Mouse (Mus musculus): ENCODE measurements around the gene Olfr1222. TPM values are rescaled to one million over a fixed set of nuclear protein-coding genes. Genes with fewer than 3 reads are reported as not detected.
"Not testable (repeated sequence)": the region's sequence is repeated elsewhere in the genome, so short reads cannot be mapped to it uniquely, and the experiment has no call there.

The Olfr1222 gene
- not detected for total RNA-seq (2021)
- long read RNA-seq, experiment 1 = 0 reads
- long read RNA-seq, experiment 2 = 0 reads

DNA sequence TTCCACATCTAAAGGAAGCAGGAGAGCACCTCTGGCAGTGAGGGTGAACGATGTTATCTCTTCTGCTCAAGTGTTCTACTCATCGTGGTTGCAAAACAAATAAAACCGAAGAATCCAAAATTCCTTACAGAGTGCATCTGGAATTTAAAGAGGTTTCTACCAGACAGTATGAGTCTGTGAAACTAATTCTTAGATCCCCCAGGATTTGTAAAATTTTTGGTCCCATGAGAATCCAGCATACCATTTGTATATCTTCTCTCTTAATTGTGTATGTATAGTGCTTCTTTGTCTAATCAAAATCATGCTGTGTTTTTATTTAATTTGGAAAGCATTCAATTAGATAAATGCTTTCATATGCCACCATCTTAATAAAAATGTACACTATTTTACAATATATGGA is at the start of gene Olfr1222:
TSS of gene Olfr1222 (minus strand) at position 101 of the 400 bp plus-strand sequence.
- no peak for DNase-seq (ENCODE audit: low spot score in 2 of 2)

DNA sequence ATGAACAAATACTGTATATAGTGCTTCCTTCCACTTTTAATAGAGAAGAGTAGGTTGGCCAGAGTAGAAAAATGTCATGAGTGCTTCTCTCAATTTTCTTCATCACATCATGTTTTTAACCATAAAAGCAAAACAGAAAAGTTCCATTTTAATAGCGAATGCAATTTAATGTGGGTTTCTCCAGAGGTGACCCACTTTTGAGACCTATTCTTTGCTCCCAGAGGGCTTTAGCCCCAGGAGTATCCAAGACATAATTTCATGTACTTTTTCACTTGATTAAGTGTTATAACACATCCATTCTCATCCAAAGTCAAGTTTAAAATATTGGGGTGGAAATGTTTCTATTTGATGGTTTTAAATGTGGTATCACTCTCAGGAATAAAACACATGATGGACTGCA is 41.7 kb upstream of the Olfr1222 start, which contains the start of gene Olfr1225:
TSS of gene Olfr1225 (minus strand) at position 101 of the 400 bp plus-strand sequence.
- DNase-seq (ENCODE audit: low spot score in 2 of 2) = no peak

DNA sequence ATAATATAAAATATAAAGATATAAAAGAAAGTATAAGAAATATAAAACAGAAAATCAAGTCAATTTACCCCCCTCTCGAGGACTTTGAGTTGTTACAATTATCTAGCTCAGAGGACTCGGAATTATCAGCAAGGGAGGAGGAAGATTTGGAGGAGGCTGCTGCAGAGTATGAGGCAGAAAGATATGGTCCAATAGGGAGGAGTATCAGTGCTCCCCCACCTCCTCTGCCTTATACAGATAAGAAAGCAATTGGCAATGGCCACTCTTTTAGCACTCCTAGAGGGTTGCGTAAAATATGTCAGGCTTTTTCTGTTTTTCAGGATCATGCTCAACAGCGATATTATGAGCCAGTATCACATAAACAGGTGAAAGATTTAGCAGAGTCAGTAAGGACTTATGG is 31.9 kb upstream of the Olfr1222 start:
- DNase-seq (ENCODE audit: low spot score in 2 of 2) = not testable (repeated sequence)

DNA sequence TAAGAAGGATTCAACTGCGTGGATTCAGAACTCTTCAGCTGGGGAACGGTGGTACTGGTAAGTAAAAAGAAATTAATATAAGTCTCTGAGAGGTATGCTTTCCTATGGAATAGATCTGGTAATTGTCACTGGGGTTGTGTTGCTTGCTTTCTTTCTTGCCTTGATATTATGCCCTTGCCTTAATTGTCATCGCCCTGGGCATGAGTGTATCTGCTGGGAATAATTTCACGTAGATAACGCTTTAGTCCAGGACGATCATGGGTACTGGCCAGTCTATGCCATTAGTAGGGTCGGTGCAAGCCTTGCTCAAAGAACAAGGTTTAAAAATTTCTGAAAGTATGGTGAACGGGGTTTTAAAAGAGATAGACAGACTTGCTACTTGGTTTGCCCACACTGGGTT is 31.1 kb upstream of the Olfr1222 start, which contains the start of gene Olfr1224-ps1:
TSS of gene Olfr1224-ps1 (minus strand) at position 101 of the 400 bp plus-strand sequence.
- not testable (repeated sequence) for DNase-seq (ENCODE audit: low spot score in 2 of 2)

DNA sequence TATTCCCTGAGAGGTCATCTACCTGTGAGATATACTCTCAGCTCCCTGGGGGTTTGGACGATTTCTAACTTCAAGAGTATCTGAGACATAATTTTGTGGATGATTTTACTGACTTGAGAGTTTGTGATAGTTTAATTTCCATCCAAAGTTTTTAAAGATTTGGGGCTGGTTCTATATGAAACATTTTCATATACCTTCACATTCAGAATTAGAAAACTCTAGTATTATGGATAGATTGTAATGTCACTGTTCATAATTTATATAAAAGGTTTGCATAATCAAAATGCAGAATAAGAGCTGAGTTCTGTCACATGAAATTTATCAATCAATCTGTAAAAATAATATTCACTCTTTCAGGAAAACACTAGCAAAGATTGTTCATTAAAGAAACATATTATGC is 18.6 kb upstream of the Olfr1222 start, which contains the start of gene Olfr1223:
TSS of gene Olfr1223 (minus strand) at position 101 of the 400 bp plus-strand sequence.
- DNase-seq (ENCODE audit: low spot score in 2 of 2) = no peak

DNA sequence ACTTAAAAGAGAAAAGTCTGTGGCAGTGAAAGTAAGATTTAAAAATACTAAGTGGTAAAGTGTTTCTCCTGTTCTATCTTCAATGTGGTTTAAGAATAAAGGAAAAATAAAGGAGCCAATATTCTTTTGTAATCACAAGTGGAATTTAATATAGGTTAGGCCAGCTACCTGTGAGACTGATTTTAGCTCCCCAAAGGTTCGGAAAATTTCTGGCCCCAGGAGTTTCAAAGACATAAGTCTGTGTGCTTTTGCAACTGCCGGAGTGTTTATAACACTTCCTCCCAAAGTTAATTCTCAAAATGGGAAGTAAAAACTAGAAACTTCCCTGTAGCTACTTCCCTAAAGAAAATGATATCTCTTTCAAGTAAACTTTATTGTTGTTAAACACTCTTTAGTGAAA is 15.7 kb downstream of the Olfr1222 start, which contains the start of gene Olfr1221:
TSS of gene Olfr1221 (minus strand) at position 101 of the 400 bp plus-strand sequence.
- no peak for DNase-seq (ENCODE audit: low spot score in 2 of 2)

DNA sequence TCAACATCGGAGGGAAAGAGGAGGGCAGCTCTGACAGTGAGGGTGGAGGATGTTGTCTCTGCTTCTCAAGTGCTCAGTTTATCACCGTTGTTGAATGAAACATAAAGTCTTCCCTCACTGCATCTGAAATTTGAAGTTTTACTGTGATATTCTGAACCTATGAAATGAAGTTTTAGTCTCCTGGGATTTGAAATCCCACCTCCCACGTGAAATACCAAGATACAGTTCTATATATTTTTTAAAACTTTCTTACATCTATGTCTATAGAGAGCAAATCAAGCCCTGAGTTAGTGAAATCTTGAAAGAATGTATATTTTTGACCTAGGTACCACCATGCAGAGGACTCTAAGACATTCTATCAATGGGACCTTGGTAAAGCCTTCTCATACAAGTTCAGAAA is 26.1 kb downstream of the Olfr1222 start, which contains the start of gene Olfr1220:
TSS of gene Olfr1220 (minus strand) at position 101 of the 400 bp plus-strand sequence.
- DNase-seq (ENCODE audit: low spot score in 2 of 2) = no peak

DNA sequence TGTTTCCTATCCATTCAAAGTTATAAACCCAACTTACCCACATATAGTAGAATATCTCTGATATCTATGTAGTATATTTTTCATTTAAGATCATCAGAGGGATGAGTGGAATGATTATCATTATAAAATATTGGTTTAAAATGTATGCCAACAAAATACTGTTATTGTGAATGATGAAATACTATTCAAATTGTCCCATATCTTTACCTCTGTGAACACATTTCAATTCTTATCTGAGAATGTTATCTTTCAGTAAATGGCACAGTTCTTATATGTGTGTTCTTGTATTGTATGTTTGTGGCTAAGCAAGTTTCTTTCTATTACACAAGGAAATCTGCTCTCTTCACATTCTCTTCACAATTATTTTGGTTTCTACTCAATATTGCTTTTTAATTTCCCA is 27.2 kb downstream of the Olfr1222 start:
- DNase-seq (ENCODE audit: low spot score in 2 of 2) = no peak

DNA sequence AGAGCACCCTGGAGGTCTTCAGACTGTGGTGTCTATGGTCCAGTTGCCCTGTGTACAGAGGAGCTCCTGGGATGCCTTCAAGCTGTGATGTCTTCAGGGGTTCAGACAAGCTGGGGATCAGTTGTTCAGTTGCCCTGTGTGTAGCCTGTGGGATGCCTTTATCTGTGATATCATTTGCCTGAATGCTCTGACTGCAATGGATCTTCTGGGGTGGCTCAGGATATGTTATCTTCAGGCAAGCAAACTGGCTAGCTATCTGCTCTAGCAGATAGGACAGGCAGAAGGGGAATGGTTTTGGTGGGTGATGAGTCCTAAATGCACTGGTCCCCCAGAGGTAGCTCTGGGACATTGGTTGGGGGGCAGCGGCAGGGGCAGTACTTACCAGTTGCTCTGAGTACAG is 39.0 kb downstream of the Olfr1222 start:
- no peak for DNase-seq (ENCODE audit: low spot score in 2 of 2)

DNA sequence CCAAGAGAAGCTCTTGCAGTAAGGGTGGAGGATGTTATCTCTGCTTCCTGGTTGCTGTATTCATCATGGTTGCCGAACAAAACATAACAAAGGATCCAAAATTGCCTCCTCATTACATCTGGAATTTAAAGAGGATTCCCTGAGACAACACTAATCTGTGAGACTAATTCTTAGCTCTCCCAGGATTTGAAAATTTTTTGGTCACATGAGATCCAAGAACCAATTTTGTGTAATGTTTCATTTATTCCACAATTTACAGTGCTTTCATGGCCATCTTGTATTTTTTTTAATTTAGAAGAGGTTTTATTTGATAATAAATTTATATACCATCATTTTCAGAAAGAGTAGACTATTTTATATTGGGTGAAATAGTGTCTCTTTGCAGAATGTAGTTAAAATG is 49.4 kb downstream of the Olfr1222 start, which contains the start of gene Olfr1219:
TSS of gene Olfr1219 (minus strand) at position 101 of the 400 bp plus-strand sequence.
- no peak for DNase-seq (ENCODE audit: low spot score in 2 of 2)

DNA sequence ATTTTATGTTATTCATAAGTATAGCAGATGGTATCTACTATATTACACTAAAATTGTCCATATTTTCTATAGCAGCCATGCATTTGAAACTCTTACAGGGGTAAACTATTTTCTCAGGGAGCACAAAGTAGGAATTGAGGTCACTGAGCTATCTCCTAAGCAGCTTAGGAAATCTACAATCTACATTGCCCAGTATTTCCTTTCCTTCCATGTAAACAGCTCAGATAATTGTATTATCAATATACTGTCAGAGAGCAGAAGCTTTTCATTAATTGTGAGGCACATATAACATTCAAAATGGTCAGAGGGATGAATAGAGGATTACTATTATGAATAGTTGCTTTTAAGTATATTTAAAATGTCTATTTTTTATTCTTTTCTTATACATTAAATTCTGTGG is 51.4 kb downstream of the Olfr1222 start:
- DNase-seq (ENCODE audit: low spot score in 2 of 2) = no peak

Other genes starting within 250 kb of the Olfr1222 start
- not detected for gene Olfr1208, start 230.7 kb downstream of the Olfr1222 start, total RNA-seq (2021)
- gene Olfr1209, start 217.9 kb downstream of the Olfr1222 start, total RNA-seq (2021) = not detected
- not detected for gene Olfr1211, start 194.9 kb downstream of the Olfr1222 start, total RNA-seq (2021)
- gene Olfr1212, start 179.1 kb downstream of the Olfr1222 start, total RNA-seq (2021) = not detected
- not detected for gene Gm13762, start 152.8 kb downstream of the Olfr1222 start, total RNA-seq (2021)
- not detected for gene Olfr1214, start 140.4 kb downstream of the Olfr1222 start, total RNA-seq (2021)
- not detected for gene Olfr1215, start 126.1 kb downstream of the Olfr1222 start, total RNA-seq (2021)
- not detected for gene Olfr1216, start 114.7 kb downstream of the Olfr1222 start, total RNA-seq (2021)
- gene Olfr1217, start 101.0 kb downstream of the Olfr1222 start, total RNA-seq (2021) = not detected
- not detected for gene Olfr1218, start 71.9 kb downstream of the Olfr1222 start, total RNA-seq (2021)
- gene Olfr1219, start 49.5 kb downstream of the Olfr1222 start, total RNA-seq (2021) = not detected
- not detected for gene Olfr1220, start 26.2 kb downstream of the Olfr1222 start, total RNA-seq (2021)
- not detected for gene Olfr1221, start 15.8 kb downstream of the Olfr1222 start, total RNA-seq (2021)
- gene Olfr1223, start 18.5 kb upstream of the Olfr1222 start, total RNA-seq (2021) = not detected
- gene Olfr1224-ps1, start 31.0 kb upstream of the Olfr1222 start, total RNA-seq (2021) = not detected
- gene Olfr1225, start 41.6 kb upstream of the Olfr1222 start, total RNA-seq (2021) = not detected
- gene Olfr1226, start 67.0 kb upstream of the Olfr1222 start, total RNA-seq (2021) = not detected
- not detected for gene Olfr1228, start 121.0 kb upstream of the Olfr1222 start, total RNA-seq (2021)
- not detected for gene Olfr1229, start 155.0 kb upstream of the Olfr1222 start, total RNA-seq (2021)
- not detected for gene Olfr1230, start 164.2 kb upstream of the Olfr1222 start, total RNA-seq (2021)
- not detected for gene Olfr1231, start 174.0 kb upstream of the Olfr1222 start, total RNA-seq (2021)
- gene Olfr1232, start 196.6 kb upstream of the Olfr1222 start, total RNA-seq (2021) = not detected
- gene Olfr1233, start 209.3 kb upstream of the Olfr1222 start, total RNA-seq (2021) = not detected
- not detected for gene Olfr1234, start 231.8 kb upstream of the Olfr1222 start, total RNA-seq (2021)

All from gastrocnemius, postnatal 4 days (tissue).